Mouse (Mus musculus) lung, embryonic 16.5 days (tissue): Measurements from ENCODE around the gene Bap1. TPM values are rescaled to one million over a fixed set of nuclear protein-coding genes. Genes with fewer than 3 reads are reported as not detected.

Experiments
- ATAC-seq: fragments of 200-750 bp; cut with Nextera tagmentation; 2 replicates; pipeline ENCODE4 v1.8.0; 2017; ENCODE audit warnings: low read depth, mild to moderate bottlenecking, moderate library complexity
- H3K27ac ChIP-seq: fragments of 300-500 bp; sonication (generic); 2 replicates; pipeline ENCODE4 v1.5.1; 2014; ENCODE audit warnings: mild to moderate bottlenecking, control low read depth, low read length
- H3K27me3 ChIP-seq: fragments of 300-500 bp; sonication (generic); 2 replicates; pipeline ENCODE4 v1.6.1; 2014; ENCODE audit warnings: low read depth, low read length, mixed read lengths; ENCODE audit not compliant: control insufficient read depth, insufficient read depth
- H3K36me3 ChIP-seq: fragments of 300-500 bp; sonication (generic); 2 replicates; pipeline ENCODE4 v1.6.1; 2014; ENCODE audit warnings: low read length; ENCODE audit not compliant: control insufficient read depth, insufficient read depth
- H3K4me1 ChIP-seq: fragments of 300-500 bp; sonication (generic); replicated peaks from 2 replicates; pipeline ENCODE4 v1.6.1; 2014; ENCODE audit warnings: low read length, mixed read lengths; ENCODE audit not compliant: control insufficient read depth, insufficient read depth
- H3K4me2 ChIP-seq: fragments of 300-500 bp; sonication (generic); 2 replicates; pipeline ENCODE4 v1.6.1; 2014; ENCODE audit warnings: low read depth, low read length, control low read depth
- H3K4me3 ChIP-seq: fragments of 300-500 bp; sonication (generic); 2 replicates; pipeline ENCODE4 v1.5.1; 2014; ENCODE audit warnings: mild to moderate bottlenecking, low read length, control low read depth
- H3K9ac ChIP-seq: fragments of 300-500 bp; sonication (generic); 2 replicates; pipeline ENCODE4 v1.6.1; 2014; ENCODE audit warnings: low read length, control low read depth
- H3K9me3 ChIP-seq: fragments of 300-500 bp; sonication (generic); 2 replicates; pipeline ENCODE4 v1.6.1; 2016; ENCODE audit warnings: low read length; ENCODE audit not compliant: control insufficient read depth
- WGBS: fragments of 180-500 bp; shearing (Covaris S2); extraction: QIAGEN DNeasy Blood & Tissue Kit; methylation state at CpG from one replicate; pipeline ENCODE4 v1.1.7; 2014; 5-methylcytosine and 5-hydroxymethylcytosine counted together
- polyA plus RNA-seq: library from polyadenylated mRNA; unstranded; fragments of >200 nt; fragmentation: Nextera tagmentation; extraction: Ambion mirVana; gene quantifications from 2 replicates; pipeline ENCODE4 v1.2.1, GENCODE M21; 2015

Gene Bap1
- polyA plus RNA-seq, 1 experiment from 2014 or later: 82.2 TPM

DNA sequence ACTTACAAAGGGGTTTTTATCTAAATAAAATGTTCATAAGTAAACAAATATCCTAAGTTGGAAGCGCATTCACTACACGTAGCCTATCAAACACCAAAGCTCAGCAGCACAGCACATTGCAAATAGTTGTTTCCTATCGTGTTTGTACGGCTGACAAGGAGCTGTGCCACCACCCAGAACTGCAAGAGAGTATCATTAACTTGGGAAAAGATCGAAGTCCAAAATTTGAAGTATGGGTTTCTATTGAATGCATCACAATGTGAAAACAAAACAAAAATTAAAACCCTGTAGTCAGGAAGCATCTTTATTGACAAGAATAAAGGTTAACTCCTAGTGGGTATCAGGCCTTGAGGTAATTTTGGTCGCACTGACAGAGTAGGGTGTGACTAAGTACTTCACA is 2.9 kb upstream of the Bap1 start:
- no peak for ATAC-seq

GRCm38 (mm10) chr14:31250222-31251083 is 797 bp upstream of the Bap1 start:
- no peaks in the 10 kb centered on the region for H3K9me3 ChIP-seq
- WGBS: 16% methylated on average over 38 of the region's 38 CpGs
- peak overlapping the region; percentile 77 for H3K4me2 ChIP-seq
- H3K27ac ChIP-seq: peak overlapping the region; percentile 97
- H3K9ac ChIP-seq: peak overlapping the region; percentile 81
- H3K4me3 ChIP-seq: peak overlapping the region; percentile 99
- ATAC-seq: peak; percentile 93
- peaks cover 18% of the 10 kb centered on the region for H3K36me3 ChIP-seq
- H3K27me3 ChIP-seq: no peaks in the 10 kb centered on the region
- H3K4me1 ChIP-seq: peaks cover 15% of the 10 kb centered on the region

More for the DNA sequence above, 2.9 kb upstream of the Bap1 start:
- Histone ChIP-seq H3K9me3 (no peaks in the 10 kb centered on the region), H3K4me3 (no peak overlapping the region), H3K27me3 (no peaks in the 10 kb centered on the region), H3K4me2 (no peak overlapping the region), H3K36me3 (no peaks in the 10 kb centered on the region; the same call in 1 of the 2 replicates), H3K27ac (no peak overlapping the region), H3K9ac (no peak overlapping the region), H3K4me1 (peaks cover 15% of the 10 kb centered on the region)
- WGBS: 80% methylated on average over 6 of the region's 6 CpGs

DNA sequence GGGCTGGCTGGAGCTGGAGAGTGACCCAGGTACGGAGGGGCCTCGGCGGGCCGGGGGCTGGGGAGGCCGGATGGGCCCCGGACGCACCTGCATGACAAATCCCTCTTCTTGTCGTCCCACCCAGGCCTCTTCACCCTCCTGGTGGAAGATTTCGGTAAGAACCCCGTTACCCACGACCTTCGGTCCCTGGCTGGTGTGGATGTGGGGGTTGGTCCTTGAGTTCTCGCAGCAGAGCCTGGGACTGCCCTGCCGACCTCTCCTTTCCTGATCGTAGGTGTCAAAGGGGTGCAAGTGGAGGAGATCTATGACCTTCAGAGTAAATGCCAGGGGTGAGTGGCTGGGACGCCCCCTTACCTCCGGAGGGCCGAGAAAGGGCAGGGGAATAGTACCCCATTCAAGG is 376 bp downstream of the Bap1 start:
- no peak; the same call in 1 of the 2 replicates for ATAC-seq
- Histone ChIP-seq H3K36me3 (peaks cover 30% of the 10 kb centered on the region), H3K9me3 (no peaks in the 10 kb centered on the region), H3K4me2 (peak overlapping the region; percentile 88), H3K27ac (peak overlapping the region; percentile 62), H3K9ac (peak overlapping the region; percentile 99), H3K4me1 (peaks cover 15% of the 10 kb centered on the region), H3K27me3 (no peaks in the 10 kb centered on the region), H3K4me3 (peak overlapping the region; percentile 99)
- under 1% methylated on average over 15 of the region's 18 CpGs for WGBS

DNA sequence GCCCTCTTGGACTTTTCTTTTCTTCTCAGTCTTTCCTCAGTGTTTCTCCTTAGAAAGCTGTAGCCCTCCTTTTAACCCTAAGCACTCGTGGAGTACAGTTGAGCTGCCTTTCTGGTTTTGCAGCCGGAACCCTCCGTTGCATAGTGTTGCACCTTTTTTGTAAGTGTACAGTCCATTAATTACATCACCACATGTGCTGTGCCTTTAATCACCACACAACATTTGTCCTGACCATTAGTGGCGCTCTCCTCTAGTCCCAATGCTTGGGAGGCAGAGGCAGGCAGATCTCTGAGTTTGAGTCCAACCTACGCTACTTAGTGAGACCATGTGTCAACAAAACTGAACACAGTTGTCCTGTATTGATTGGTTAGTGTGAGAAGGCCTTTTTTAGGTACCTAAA is 841 bp downstream of the Bap1 start:
- 89% methylated on average over 5 of the region's 5 CpGs for WGBS
- ATAC-seq: no peak

GRCm38 (mm10) chr14:31258476-31259050 is 7.3 kb downstream of the Bap1 start:
- Histone ChIP-seq H3K27me3 (no peaks in the 10 kb centered on the region), H3K4me3 (no peak overlapping the region), H3K4me1 (no peaks in the 10 kb centered on the region), H3K9me3 (no peaks in the 10 kb centered on the region), H3K27ac (no peak overlapping the region), H3K4me2 (no peak overlapping the region), H3K9ac (no peak overlapping the region), H3K36me3 (peaks cover 71% of the 10 kb centered on the region)
- 95% methylated on average over 14 of the region's 14 CpGs for WGBS
- ATAC-seq: no peak

More for the DNA sequence above, 841 bp downstream of the Bap1 start:
- Histone ChIP-seq H3K4me3 (peak overlapping the region; percentile 99), H3K9me3 (no peaks in the 10 kb centered on the region), H3K4me1 (peaks cover 15% of the 10 kb centered on the region), H3K27me3 (no peaks in the 10 kb centered on the region), H3K27ac (no peak overlapping the region), H3K9ac (peak overlapping the region; percentile 99), H3K4me2 (peak overlapping the region; percentile 88), H3K36me3 (peaks cover 34% of the 10 kb centered on the region)

DNA sequence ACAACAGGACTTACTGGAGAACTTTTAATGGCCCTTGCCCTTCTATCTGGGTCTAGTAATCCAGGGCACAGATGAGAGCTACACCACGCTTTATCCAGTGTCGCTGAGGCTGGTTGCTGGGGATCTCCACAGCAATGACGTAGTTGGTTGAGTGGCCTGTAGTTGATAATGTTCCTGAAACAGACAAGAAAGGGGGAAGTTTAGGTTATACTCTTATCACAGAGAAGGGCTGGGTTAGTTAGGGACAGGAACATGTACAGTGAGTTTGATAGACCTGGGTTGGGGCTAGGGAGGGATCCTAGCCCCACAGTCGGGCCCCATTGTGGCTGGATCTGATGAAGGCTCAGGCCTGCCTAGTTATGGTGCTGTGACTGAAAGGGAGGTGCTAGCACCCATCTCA is 9.1 kb downstream of the Bap1 start:
- Histone ChIP-seq H3K36me3 (peaks cover 54% of the 10 kb centered on the region), H3K4me1 (no peaks in the 10 kb centered on the region), H3K27me3 (no peaks in the 10 kb centered on the region), H3K9ac (no peak overlapping the region), H3K9me3 (no peaks in the 10 kb centered on the region), H3K4me2 (no peak overlapping the region), H3K27ac (no peak overlapping the region), H3K4me3 (no peak overlapping the region)
- no peak for ATAC-seq
- WGBS: 94% methylated on average over 4 of the region's 4 CpGs

DNA sequence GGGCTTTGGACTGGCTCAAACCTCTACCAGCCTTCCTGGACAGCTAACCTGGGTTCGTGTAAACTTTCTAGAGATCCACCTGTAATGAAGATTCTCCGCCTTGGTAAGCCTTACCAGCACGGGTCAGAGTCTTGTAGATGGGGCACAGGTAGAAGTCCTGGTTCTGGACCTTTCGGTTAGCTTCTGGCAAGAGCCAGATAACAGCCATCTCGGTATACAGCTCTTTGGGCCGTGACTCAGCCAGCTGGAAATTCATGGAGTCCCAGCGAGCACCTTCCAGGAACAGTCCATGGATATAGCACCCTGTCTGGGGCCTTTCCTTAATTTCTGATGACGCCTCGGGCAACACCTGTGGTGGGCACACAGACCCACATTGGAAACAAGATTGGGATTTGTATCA is 9.7 kb downstream of the Bap1 start:
- Histone ChIP-seq H3K4me1 (no peaks in the 10 kb centered on the region), H3K4me3 (no peak overlapping the region), H3K36me3 (peaks cover 48% of the 10 kb centered on the region), H3K4me2 (no peak overlapping the region), H3K27me3 (no peaks in the 10 kb centered on the region), H3K27ac (no peak overlapping the region), H3K9me3 (no peaks in the 10 kb centered on the region), H3K9ac (no peak overlapping the region)
- 90% methylated on average over 9 of the region's 9 CpGs for WGBS
- no peak for ATAC-seq

DNA sequence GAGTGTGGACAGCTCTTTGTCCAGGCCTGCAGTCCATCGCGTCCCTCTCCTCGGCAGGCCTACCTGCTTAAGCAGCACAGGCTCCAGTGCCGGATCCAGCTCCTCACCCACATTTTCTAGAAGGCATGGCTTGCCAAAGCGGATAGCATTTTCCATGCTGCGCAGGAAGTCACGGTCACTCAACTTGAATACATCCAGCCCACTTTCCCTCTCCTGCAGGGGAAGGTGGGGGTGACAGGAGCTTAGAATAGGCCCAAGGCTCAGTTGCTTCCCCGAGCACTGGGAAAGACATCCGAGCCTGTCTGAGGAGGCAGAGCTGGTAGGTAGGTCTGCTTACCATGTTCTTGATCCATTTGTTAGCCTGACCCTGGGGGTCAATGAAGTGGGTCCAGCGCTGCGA is 16.4 kb downstream of the Bap1 start:
- H3K4me1 ChIP-seq: peaks cover 5% of the 10 kb centered on the region
- H3K27ac ChIP-seq: no peak overlapping the region
- no peaks in the 10 kb centered on the region for H3K27me3 ChIP-seq
- H3K36me3 ChIP-seq: no peaks in the 10 kb centered on the region
- no peak for ATAC-seq
- no peak overlapping the region for H3K4me3 ChIP-seq
- no peak overlapping the region for H3K9ac ChIP-seq
- no peaks in the 10 kb centered on the region for H3K9me3 ChIP-seq
- no peak overlapping the region for H3K4me2 ChIP-seq
- WGBS: 83% methylated on average over 11 of the region's 11 CpGs

- ATAC-seq: no peak
- Histone ChIP-seq H3K27ac (no peak overlapping the region), H3K27me3 (no peaks in the 10 kb centered on the region), H3K9me3 (no peaks in the 10 kb centered on the region), H3K4me3 (no peak overlapping the region), H3K4me2 (no peak overlapping the region), H3K4me1 (peaks cover 5% of the 10 kb centered on the region), H3K9ac (no peak overlapping the region; the same call in 1 of the 2 replicates), H3K36me3 (no peaks in the 10 kb centered on the region)
- WGBS: 61% methylated on average over 9 of the region's 9 CpGs
Measured at GRCm38 (mm10) chr14:31268301-31269001, 17.2 kb downstream of the Bap1 start.
